Mouse (Mus musculus): Measurements from ENCODE around the gene Kifc3. TPM values are rescaled to one million over a fixed set of nuclear protein-coding genes. Genes with fewer than 3 reads are reported as not detected.

Kifc3 gene
- polyA plus RNA-seq, 1 experiment from 2014 or later = 14.3 TPM

DNA sequence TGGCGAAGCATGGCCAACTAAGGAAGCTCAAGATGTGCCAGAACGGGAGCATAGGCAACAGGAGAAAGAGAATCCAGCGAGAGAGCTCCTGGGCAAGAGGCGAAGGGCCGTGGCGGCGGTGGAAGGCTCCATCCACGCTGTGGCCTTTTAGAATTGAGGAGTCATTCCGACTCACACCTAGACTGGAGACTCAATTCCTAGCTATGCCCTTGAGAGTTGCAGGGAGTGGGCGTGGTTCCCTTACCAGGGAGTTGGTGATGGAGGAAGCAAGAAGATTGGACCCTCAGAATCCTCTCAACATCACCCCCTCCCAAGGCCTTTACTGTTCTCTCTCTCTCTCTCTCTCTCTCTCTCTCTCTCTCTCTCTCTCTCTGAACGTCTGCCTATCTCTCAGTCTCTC lies 121.0 kb downstream of the Kifc3 start:
- peaks cover 33% of the 10 kb centered on the region for H3K36me3 ChIP-seq
- no peaks in the 10 kb centered on the region for H3K27me3 ChIP-seq
- no peaks in the 10 kb centered on the region for H3K9me3 ChIP-seq
- H3K4me3 ChIP-seq (replicated peaks) = peak overlapping the region; percentile 91
- no peak for ATAC-seq
- H3K4me1 ChIP-seq (replicated peaks) = peaks cover 28% of the 10 kb centered on the region
- peak overlapping the region; percentile 88 for H3K9ac ChIP-seq (replicated peaks)
- peak overlapping the region; percentile 98 for H3K4me2 ChIP-seq (replicated peaks)
- WGBS = 6% methylated on average over 11 of the region's 11 CpGs
- H3K27ac ChIP-seq = peak overlapping the region; percentile 84

DNA sequence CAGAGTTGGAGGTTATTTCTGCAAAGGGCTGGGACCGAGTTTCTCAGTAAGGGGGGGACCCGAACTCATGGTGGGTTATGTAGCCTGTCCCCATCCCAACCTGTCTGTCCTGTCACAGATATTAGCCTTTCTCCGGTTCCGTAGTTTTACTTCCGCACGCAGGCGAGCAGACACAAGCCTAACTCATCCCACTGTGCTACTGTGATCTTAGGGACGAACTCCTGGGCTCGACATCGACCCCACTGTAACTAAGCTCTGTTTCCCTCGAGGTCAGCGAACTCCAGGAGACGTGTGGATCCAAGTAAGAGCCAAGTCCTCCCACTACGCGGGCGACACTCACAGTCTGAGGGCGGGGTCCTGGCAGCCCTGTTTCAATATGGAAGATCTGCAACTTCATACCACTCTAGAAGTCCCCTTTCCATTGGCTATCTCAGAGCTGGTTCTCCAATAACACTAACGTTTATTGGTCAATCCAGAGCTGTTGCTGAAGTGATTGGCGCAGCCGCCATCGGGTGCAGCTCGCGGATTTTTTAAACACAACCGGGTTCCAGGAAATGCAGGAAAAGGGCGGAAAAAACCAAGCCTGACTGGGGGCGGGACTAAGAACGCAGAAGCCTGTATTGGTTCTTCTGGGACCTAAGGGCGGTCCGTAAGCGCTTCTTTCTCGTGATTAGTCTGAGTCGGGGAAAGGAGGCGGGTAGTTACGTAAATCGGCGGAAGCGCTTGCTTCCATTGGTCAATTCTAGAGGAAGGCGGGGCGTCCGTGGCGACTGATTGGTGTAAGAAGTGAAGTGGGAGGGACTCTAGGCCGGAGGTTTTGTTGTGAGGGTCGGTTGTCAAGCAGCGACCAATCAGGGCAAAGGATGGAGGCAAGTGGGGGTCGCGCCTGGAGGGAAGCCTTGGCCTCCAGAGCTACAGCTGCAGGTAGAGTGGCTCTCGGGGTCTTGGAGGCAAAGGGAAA lies 122.0 kb downstream of the Kifc3 start, which contains the start of gene Katnb1:
TSS of gene Katnb1 (plus strand) at position 806 of the 961 bp plus-strand sequence.
- peak within 1 kb of the TSS; percentile 91 for H3K4me3 ChIP-seq (replicated peaks)

DNA sequence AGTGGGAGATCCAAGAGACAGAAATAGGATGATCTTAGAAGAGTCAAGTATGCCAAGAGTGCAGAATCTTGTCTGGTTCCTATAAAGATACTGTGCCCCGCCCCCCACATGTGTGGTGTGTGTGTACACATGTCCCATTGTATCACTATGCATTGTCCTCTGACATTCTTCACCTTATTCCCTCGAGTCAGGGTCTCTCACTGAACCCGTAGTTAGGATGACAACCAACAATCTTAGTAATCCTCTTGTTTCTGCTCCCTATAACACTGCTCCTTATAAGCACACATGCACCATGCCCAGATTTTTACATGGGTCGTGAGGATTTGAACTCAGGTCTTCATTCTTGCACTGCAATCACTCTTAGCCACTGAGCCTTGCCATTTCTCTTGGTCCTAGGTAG lies 123.3 kb downstream of the Kifc3 start:
- no peak for ATAC-seq
- WGBS = 89% methylated on average over 4 of the region's 4 CpGs
- H3K9ac ChIP-seq (replicated peaks) = no peak overlapping the region
- no peaks in the 10 kb centered on the region for H3K9me3 ChIP-seq
- no peak overlapping the region for H3K4me3 ChIP-seq (replicated peaks)
- no peaks in the 10 kb centered on the region for H3K27me3 ChIP-seq
- H3K36me3 ChIP-seq = peaks cover 13% of the 10 kb centered on the region
- no peak overlapping the region for H3K4me2 ChIP-seq (replicated peaks)
- no peak overlapping the region for H3K27ac ChIP-seq
- H3K4me1 ChIP-seq (replicated peaks) = peaks cover 27% of the 10 kb centered on the region

More for the DNA sequence above, 122.0 kb downstream of the Kifc3 start, which contains the start of gene Katnb1:
- Histone ChIP-seq H3K36me3 (peaks cover 27% of the 10 kb centered on the region), H3K4me1 (replicated peaks) (peaks cover 28% of the 10 kb centered on the region), H3K9me3 (no peaks in the 10 kb centered on the region), H3K4me2 (replicated peaks) (peak within 1 kb of the TSS; percentile 98), H3K27ac (peak within 1 kb of the TSS; percentile 84), H3K9ac (replicated peaks) (peak within 1 kb of the TSS; percentile 88), H3K27me3 (no peaks in the 10 kb centered on the region)
- WGBS = under 1% methylated on average over 47 of the region's 47 CpGs
- peak; percentile 98 for ATAC-seq

DNA sequence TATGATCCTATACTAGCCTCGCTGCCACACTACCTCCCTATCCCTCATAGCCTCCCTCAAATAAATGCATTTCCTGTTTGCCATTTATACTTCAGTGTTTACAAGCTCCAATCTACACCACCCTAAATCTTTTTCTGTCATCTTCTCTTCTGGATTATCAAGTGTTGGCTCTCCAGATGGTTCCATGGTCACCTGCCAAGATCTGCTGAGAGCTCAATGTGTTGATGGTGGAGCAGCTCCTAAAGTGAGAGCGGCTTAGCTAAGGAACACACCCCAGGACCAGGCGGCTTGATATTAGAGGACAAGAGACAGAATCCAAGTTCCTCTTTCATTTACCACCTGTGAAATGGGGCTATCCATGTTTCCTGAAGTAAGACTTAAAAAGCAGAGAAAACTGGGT lies 124.6 kb downstream of the Kifc3 start:
- Histone ChIP-seq H3K4me2 (replicated peaks) (no peak overlapping the region), H3K9me3 (no peaks in the 10 kb centered on the region)

DNA sequence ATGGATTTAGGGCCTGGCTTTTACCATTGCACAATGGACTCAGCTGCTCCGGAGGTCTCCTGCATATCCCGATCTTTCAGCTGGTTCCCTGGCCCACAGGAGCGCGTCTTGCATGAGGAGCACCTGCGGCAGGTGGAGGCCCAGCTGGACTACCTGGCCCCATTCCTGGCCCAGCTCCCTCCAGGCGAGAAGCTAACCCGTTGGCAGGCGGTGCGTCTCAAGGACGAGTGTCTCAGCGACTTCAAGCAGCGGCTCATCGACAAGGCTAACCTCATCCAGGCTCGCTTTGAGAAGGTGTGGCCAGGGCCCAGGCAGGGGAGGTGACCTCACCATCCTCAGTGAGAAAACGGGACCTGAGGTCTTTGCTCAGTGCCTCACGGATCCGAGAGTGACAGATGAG lies 126.5 kb downstream of the Kifc3 start:
- no peaks in the 10 kb centered on the region for H3K27me3 ChIP-seq
- H3K4me3 ChIP-seq (replicated peaks) = no peak overlapping the region
- no peak overlapping the region for H3K27ac ChIP-seq
- no peak overlapping the region for H3K9ac ChIP-seq (replicated peaks)
- no peaks in the 10 kb centered on the region for H3K9me3 ChIP-seq
- peaks cover 4% of the 10 kb centered on the region; the same call in 1 of the 2 replicates for H3K4me1 ChIP-seq (replicated peaks)
- no peak overlapping the region for H3K4me2 ChIP-seq (replicated peaks)
- no peak for ATAC-seq
- WGBS = 86% methylated on average over 17 of the region's 17 CpGs
- H3K36me3 ChIP-seq = no peaks in the 10 kb centered on the region

More for the DNA sequence above, 124.6 kb downstream of the Kifc3 start:
- Histone ChIP-seq H3K4me3 (replicated peaks) (no peak overlapping the region), H3K36me3 (peaks cover 5% of the 10 kb centered on the region), H3K9ac (replicated peaks) (no peak overlapping the region), H3K27ac (no peak overlapping the region), H3K27me3 (no peaks in the 10 kb centered on the region), H3K4me1 (replicated peaks) (peaks cover 20% of the 10 kb centered on the region)
- ATAC-seq = no peak
- 78% methylated on average over 3 of the region's 3 CpGs for WGBS

DNA sequence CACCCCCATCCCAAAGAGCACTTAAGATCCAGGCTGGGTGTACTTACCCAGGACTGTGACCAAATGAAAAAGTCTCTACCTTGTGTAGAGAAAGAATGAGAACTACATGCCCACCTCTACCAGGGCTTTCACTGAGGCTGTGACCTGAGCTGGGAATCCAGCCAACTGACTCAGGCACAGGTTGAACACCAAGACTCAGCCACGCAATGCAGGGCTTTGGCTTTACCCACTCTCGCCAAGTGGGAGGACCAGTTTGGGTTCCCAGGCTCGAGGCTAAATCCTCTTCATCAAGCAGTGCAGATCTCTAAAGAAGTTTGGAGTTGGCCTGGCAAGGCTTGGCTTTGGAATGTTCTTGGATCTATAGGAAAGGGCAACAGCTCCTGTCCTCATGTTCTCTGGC lies 127.1 kb downstream of the Kifc3 start:
- no peaks in the 10 kb centered on the region for H3K36me3 ChIP-seq
- no peaks in the 10 kb centered on the region for H3K9me3 ChIP-seq
- H3K27me3 ChIP-seq = no peaks in the 10 kb centered on the region
- WGBS = 85% methylated on average over 3 of the region's 3 CpGs
- peaks cover 4% of the 10 kb centered on the region; the same call in 1 of the 2 replicates for H3K4me1 ChIP-seq (replicated peaks)
- no peak for ATAC-seq
- no peak overlapping the region for H3K4me2 ChIP-seq (replicated peaks)
- H3K27ac ChIP-seq = no peak overlapping the region
- H3K9ac ChIP-seq (replicated peaks) = no peak overlapping the region
- H3K4me3 ChIP-seq (replicated peaks) = no peak overlapping the region

DNA sequence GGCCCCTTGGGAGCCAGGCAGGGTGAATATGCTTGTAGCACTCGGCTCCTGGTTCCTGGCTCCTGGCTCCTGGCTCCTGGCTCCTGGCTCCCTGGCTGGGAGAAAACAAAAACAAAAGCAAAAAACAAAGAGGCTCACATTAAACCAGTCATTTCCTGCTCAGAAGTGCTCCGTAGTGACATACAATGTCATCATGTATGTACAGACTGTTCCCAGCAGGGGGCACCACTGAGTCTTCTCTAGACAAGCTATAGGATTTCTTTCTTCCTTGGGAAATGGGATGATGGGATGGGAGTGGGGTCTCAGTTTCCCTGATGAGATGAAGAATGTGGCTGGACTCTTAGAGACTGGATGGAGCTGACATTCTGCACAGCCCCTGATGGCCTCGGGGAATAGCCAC lies 135.0 kb downstream of the Kifc3 start:
- Histone ChIP-seq H3K4me2 (replicated peaks) (no peak overlapping the region), H3K27ac (no peak overlapping the region), H3K9ac (replicated peaks) (no peak overlapping the region), H3K4me1 (replicated peaks) (no peaks in the 10 kb centered on the region), H3K36me3 (no peaks in the 10 kb centered on the region), H3K27me3 (no peaks in the 10 kb centered on the region), H3K4me3 (replicated peaks) (no peak overlapping the region), H3K9me3 (no peaks in the 10 kb centered on the region)
- no peak for ATAC-seq
- WGBS = 51% methylated on average over 3 of the region's 3 CpGs

DNA sequence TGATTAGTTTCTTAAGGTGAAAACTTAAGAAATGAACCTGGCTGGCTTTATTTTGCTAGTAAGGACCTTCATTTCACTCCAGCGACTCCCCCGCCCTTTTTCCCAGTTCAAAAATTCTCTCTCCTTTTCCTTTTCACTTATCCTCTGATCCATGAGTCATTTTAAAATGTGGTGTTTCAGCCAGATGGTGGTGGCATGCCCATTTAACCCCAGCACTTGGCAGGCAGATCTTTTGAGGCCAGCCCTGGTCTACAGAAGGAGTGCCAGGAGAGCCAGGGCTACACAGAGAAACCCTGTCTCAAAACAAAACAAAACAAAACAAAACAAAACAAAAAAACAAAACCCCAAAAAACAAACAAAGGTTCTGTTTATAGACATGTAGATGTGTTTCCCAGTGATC lies 138.1 kb downstream of the Kifc3 start:
- Histone ChIP-seq H3K27ac (no peak overlapping the region), H3K4me3 (replicated peaks) (no peak overlapping the region), H3K9ac (replicated peaks) (no peak overlapping the region), H3K4me2 (replicated peaks) (no peak overlapping the region), H3K9me3 (no peaks in the 10 kb centered on the region), H3K4me1 (replicated peaks) (no peaks in the 10 kb centered on the region), H3K27me3 (no peaks in the 10 kb centered on the region), H3K36me3 (no peaks in the 10 kb centered on the region)
- no peak for ATAC-seq
- 89% methylated on average over 2 of the region's 2 CpGs for WGBS

DNA sequence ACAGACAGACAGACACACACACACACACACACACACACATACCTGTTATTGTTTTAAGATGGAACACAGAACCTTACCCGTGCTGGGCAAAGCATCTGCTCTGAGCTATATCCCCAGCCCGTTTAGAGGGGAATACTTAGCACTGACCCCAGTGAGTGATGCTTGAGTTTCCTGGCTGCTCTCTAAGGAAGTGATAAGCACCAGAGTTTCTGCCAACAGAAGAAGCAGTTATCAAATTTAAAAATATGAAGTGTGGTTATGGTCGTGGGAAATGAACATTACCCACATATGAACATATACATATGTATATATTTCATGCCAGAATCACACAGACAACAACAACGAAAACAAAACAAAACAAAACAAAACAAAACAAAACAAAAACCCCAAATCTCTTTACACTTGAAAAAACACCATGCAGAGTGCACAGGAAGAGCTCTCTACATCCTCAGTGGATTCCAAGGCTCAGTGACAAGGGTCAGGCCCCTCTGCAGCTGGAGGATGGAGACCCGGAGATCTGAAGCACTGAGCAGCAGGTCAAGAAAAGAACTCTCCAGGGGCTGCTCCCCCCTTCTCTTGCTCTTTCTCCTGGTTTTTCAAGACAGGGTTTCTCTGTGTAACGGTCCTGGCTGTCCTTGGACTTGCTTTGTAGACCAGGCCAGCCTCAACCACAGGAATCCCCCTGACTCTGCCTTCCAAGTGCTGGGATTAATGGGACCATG lies 142.6 kb downstream of the Kifc3 start:
- Histone ChIP-seq H3K27me3 (no peaks in the 10 kb centered on the region), H3K27ac (no peak overlapping the region), H3K36me3 (no peaks in the 10 kb centered on the region), H3K4me3 (replicated peaks) (no peak overlapping the region), H3K9me3 (no peaks in the 10 kb centered on the region), H3K4me2 (replicated peaks) (no peak overlapping the region), H3K4me1 (replicated peaks) (peaks cover 2% of the 10 kb centered on the region; the same call in 1 of the 2 replicates), H3K9ac (replicated peaks) (no peak overlapping the region)
- 76% methylated on average over 6 of the region's 6 CpGs for WGBS
- no peak for ATAC-seq

DNA sequence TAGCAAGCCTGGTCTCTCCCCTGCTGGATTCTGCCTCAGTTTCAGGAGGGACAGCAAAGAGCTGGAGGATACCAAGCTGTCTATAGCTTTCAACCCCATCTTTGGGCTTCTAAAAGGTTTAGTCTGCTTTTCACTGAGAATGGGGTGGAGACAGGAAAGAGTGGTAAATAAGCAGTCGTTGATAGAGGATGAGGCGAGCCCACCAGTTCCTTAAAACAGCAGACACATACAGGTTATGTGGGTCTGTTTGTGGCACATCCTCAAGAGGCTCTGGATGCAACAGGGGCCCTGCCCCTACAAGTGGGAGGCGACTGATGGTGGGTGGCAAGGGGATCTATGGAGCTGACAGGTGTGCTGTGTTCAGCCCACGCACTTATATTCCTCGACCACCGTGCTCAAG lies 144.0 kb downstream of the Kifc3 start:
- 80% methylated on average over 6 of the region's 6 CpGs for WGBS
- H3K27me3 ChIP-seq = no peaks in the 10 kb centered on the region
- H3K36me3 ChIP-seq = no peaks in the 10 kb centered on the region
- H3K27ac ChIP-seq = no peak overlapping the region
- H3K9me3 ChIP-seq = no peaks in the 10 kb centered on the region
- H3K4me2 ChIP-seq (replicated peaks) = no peak overlapping the region
- no peak for ATAC-seq
- H3K4me3 ChIP-seq (replicated peaks) = no peak overlapping the region
- peaks cover 2% of the 10 kb centered on the region; the same call in 1 of the 2 replicates for H3K4me1 ChIP-seq (replicated peaks)
- no peak overlapping the region for H3K9ac ChIP-seq (replicated peaks)

DNA sequence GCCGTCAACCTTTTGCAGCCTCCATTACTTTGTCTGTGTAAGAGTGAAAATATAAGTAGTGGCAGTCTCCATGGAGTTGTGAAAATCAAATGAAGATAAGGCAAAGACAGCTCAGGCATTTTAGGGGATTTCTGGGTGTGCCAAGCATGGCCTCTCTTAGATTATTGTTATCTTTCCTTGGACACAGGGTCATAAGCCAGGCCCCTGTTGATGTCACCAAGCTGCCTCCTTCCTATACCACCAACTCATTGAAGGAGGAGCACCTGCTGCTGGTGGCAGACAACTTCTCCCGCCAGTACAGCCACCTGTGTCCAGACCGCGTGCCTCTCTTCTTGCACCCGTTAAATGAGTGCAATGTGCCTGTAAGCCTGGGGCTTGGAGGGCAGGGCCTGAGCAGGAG lies 146.2 kb downstream of the Kifc3 start:
- no peaks in the 10 kb centered on the region for H3K9me3 ChIP-seq
- WGBS = 86% methylated on average over 5 of the region's 5 CpGs
- peaks cover 2% of the 10 kb centered on the region; the same call in 1 of the 2 replicates for H3K4me1 ChIP-seq (replicated peaks)
- H3K4me3 ChIP-seq (replicated peaks) = no peak overlapping the region
- H3K4me2 ChIP-seq (replicated peaks) = no peak overlapping the region
- no peak overlapping the region for H3K9ac ChIP-seq (replicated peaks)
- H3K36me3 ChIP-seq = no peaks in the 10 kb centered on the region
- no peak overlapping the region for H3K27ac ChIP-seq
- H3K27me3 ChIP-seq = no peaks in the 10 kb centered on the region
- no peak for ATAC-seq

DNA sequence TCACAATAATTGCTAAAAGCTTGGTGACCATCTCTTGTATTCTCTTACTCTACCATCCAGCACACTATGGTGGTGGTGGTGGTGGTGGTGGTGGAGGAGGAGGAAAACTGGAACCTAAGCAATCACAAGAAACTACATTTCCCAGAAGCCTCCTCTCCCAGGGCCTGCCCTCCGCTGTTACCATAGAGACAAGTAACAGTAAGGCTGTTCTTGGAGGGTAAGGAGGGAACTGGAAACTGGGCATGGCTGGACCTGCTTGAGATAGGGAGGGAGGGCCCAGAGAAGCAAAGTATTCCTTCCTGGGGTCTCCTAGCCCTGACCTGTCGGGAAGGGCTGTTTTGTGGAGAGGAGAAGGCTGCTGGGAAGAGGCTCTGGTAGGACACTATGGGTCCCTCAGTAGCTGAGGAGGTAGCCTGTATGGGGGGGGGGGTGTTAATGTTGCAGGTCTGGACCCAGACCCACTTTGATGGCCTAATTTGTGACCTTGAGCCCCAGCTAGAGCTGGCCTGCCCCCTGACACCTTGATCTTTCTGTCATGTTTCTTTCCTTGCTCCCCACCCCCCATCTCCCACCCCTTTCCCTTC lies 147.6 kb downstream of the Kifc3 start, which contains the start of gene Drc7:
TSS of gene Drc7 (plus strand) at position 177 of the 584 bp plus-strand sequence.
- no peaks in the 10 kb centered on the region for H3K36me3 ChIP-seq
- no peak within 1 kb of the TSS for H3K27ac ChIP-seq
- no peak within 1 kb of the TSS for H3K9ac ChIP-seq (replicated peaks)
- H3K27me3 ChIP-seq = no peaks in the 10 kb centered on the region
- H3K9me3 ChIP-seq = no peaks in the 10 kb centered on the region
- no peak within 1 kb of the TSS for H3K4me3 ChIP-seq (replicated peaks)
- no peak within 1 kb of the TSS; the same call in 1 of the 2 replicates for H3K4me2 ChIP-seq (replicated peaks)
- 16% methylated on average over 2 of the region's 2 CpGs for WGBS
- H3K4me1 ChIP-seq (replicated peaks) = peaks cover 2% of the 10 kb centered on the region; the same call in 1 of the 2 replicates
- peak; percentile 88 for ATAC-seq
